Mouse (Mus musculus) hindbrain, postnatal 0 days (tissue): ENCODE data around the gene Ppara. TPM values are rescaled to one million over a fixed set of nuclear protein-coding genes. Genes with fewer than 3 reads are reported as not detected.

Experiments used
- ATAC-seq: fragments of 200-750 bp; cut with Nextera tagmentation; 2 replicates; pipeline ENCODE4 v1.8.0; 2017; ENCODE audit warnings: mild to moderate bottlenecking, moderate TSS enrichment, moderate library complexity
- DNase-seq: peaks from one replicate; pipeline ENCODE4 v3.0.0-alpha.2; 2015; ENCODE audit warnings: low spot score
- H3K27ac ChIP-seq: fragments of 300-500 bp; sonication (generic); 2 replicates; pipeline ENCODE4 v1.5.1; 2014; ENCODE audit warnings: mild to moderate bottlenecking
- H3K27me3 ChIP-seq: fragments of 300-500 bp; sonication (generic); 2 replicates; pipeline ENCODE4 v1.6.1; 2014; ENCODE audit warnings: low read length, mixed read lengths; ENCODE audit not compliant: insufficient read depth
- H3K36me3 ChIP-seq: fragments of 300-500 bp; sonication (generic); 2 replicates; pipeline ENCODE4 v1.6.1; 2014; ENCODE audit warnings: low read length, mixed read lengths; ENCODE audit not compliant: insufficient read depth
- H3K4me1 ChIP-seq: fragments of 300-500 bp; sonication (generic); 2 replicates; pipeline ENCODE4 v1.6.1; 2014; ENCODE audit warnings: antibody characterized with exemption, low read length, mixed read lengths; ENCODE audit not compliant: insufficient read depth
- H3K4me2 ChIP-seq: fragments of 300-500 bp; sonication (generic); 2 replicates; pipeline ENCODE4 v1.6.1; 2014; ENCODE audit warnings: low read depth, mild to moderate bottlenecking, low read length, moderate library complexity, mixed read lengths
- H3K4me3 ChIP-seq: fragments of 300-500 bp; sonication (generic); 2 replicates; pipeline ENCODE4 v1.5.1; 2014; ENCODE audit warnings: low read length
- H3K9ac ChIP-seq: fragments of 300-500 bp; sonication (generic); replicated peaks from 2 replicates; pipeline ENCODE4 v1.6.1; 2014; ENCODE audit warnings: mild to moderate bottlenecking, low read length, moderate library complexity, mixed read lengths
- H3K9me3 ChIP-seq: fragments of 300-500 bp; sonication (generic); 2 replicates; pipeline ENCODE4 v1.6.1; 2016; ENCODE audit warnings: low read length, mixed read lengths
- CTCF ChIP-seq: IDR thresholded peaks from 2 replicates; pipeline ENCODE4 v1.5.1; 2016; ENCODE audit warnings: antibody characterized with exemption, control low read depth, low read depth
- WGBS: fragments of 180-500 bp; shearing (Covaris S2); extraction: QIAGEN DNeasy Blood & Tissue Kit; methylation state at CpG from one replicate; pipeline ENCODE4 v1.1.7; 2014; 5-methylcytosine and 5-hydroxymethylcytosine counted together
- polyA plus RNA-seq: library from polyadenylated mRNA; unstranded; fragments of >200 nt; fragmentation: Nextera tagmentation; extraction: Ambion mirVana; gene quantifications from 2 replicates; pipeline ENCODE4 v1.2.1, GENCODE M21; 2015
- total RNA-seq: library from RNA; depleted of rRNA; stranded (reverse); fragments of >200 nt; gene quantifications from 2 replicates; pipeline ENCODE4 v1.2.3, GENCODE M21; 2014

Ppara gene
- total and polyA plus RNA-seq, 2 experiments from 2014 or later = 1.9 to 6.6 TPM

DNA sequence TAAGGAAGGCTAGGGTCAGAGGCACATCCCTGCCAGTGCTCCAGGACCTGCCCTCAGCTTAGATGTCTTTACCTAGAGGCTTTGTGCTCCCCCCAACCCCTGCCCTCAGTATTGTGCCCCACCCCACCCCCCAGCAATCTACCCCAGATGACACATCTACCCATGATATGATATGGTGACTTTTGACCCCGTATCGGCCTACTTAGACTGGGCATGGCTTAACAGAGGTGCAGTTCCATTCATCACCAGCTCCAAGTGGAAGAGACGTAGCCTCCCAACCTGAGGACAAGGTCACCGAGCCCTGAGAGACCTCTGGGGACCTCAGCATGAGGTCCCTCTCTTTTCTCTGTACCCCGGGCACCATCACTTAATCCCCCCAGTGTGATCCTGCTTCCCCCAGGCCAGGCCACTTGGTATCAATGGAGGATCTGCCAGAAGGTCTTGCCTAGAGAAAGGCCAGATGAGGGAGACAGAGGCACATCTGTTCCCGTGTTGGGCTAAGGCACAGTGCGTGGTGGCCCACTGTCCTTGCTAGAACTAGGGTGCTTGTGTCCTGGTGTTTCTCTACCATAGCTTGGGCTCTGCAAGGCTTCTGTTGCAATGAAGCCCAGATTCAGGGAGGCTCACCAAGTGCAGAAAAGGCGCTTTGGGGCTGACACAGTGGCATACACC, 30.3 kb upstream of the Ppara start:
- no peaks in the 10 kb centered on the region for H3K9me3 ChIP-seq
- H3K27me3 ChIP-seq = no peaks in the 10 kb centered on the region
- DNase-seq (no peak), ATAC-seq (no peak)
- WGBS = 76% methylated on average over 8 of the region's 8 CpGs
- H3K4me2 ChIP-seq = no peak overlapping the region
- peaks cover 49% of the 10 kb centered on the region for H3K36me3 ChIP-seq
- no peak overlapping the region for H3K9ac ChIP-seq
- TF ChIP-seq CTCF = no peak; the same call in 1 of the 2 replicates
- H3K27ac ChIP-seq = peak overlapping the region; percentile 78
- peaks cover 21% of the 10 kb centered on the region; the same call in 1 of the 2 replicates for H3K4me1 ChIP-seq
- no peak overlapping the region for H3K4me3 ChIP-seq

DNA sequence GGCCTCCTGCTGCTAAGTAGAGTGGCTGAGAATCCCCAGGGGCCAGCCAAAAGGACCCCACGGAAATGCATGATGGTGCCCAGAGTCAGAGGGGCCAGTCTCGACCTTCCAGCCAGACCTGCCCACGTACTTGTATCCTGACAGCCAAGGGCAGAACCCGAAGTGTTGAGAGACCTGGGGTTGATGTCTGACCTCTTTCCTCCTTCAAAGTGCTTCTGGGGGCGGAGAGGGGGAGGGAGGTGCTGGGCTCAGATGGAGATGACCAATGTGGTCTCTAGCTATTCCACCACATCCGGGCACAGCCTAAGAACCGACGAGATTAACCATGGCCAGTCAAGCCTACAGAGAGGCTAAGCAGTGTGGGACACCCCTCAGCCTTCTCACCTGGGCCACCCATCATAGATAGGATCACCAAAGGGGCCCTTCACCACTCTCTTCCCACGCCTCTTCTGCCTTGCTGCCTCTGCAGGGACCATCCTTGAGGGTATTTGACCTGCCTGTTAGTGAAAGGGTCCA, 29.7 kb upstream of the Ppara start:
- peaks cover 49% of the 10 kb centered on the region for H3K36me3 ChIP-seq
- no peak for DNase-seq
- H3K27me3 ChIP-seq = no peaks in the 10 kb centered on the region
- H3K27ac ChIP-seq = peak overlapping the region; percentile 27; the same call in 1 of the 2 replicates
- 77% methylated on average over 9 of the region's 9 CpGs for WGBS
- ATAC-seq = no peak
- no peak for TF ChIP-seq CTCF
- no peaks in the 10 kb centered on the region for H3K9me3 ChIP-seq
- H3K4me3 ChIP-seq = no peak overlapping the region
- no peak overlapping the region for H3K9ac ChIP-seq
- H3K4me1 ChIP-seq = peaks cover 20% of the 10 kb centered on the region; the same call in 1 of the 2 replicates
- no peak overlapping the region for H3K4me2 ChIP-seq

- Histone ChIP-seq H3K36me3 (peaks cover 49% of the 10 kb centered on the region), H3K9ac (no peak overlapping the region), H3K4me1 (peaks cover 13% of the 10 kb centered on the region; the same call in 1 of the 2 replicates), H3K4me3 (no peak overlapping the region), H3K27ac (peak overlapping the region; percentile 27; the same call in 1 of the 2 replicates), H3K4me2 (no peak overlapping the region), H3K27me3 (no peaks in the 10 kb centered on the region), H3K9me3 (no peaks in the 10 kb centered on the region)
- no peak for TF ChIP-seq CTCF
- WGBS = 68% methylated on average over 13 of the region's 13 CpGs
- ATAC-seq = no peak
- no peak for DNase-seq
Measured at GRCm38 (mm10) chr15:85705566-85706332, 29.0 kb upstream of the Ppara start.

DNA sequence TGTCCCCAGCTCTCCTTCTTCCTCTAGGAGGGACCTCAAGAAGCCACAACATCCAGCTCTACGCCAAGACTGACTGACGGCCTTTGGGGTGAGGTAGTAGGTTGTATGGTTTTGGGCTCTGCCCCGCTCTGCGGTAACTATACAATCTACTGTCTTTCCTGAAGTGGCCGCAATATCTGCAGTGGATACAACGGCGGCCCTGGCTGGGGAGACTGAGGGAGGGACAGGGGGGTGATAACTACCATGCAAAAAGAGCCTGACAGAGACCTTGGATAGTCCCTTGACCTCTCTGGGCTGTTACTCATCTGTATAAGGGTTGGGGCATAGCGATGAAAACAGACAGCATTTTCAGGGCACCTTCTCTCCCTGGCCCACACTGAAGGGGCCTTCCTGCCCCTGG, 28.3 kb upstream of the Ppara start:
- Histone ChIP-seq H3K36me3 (peaks cover 44% of the 10 kb centered on the region), H3K4me3 (no peak overlapping the region), H3K4me1 (0 out of 2 replicates have a peak, but pooled peaks cover 6% of the 10 kb centered on the region), H3K27ac (no peak overlapping the region; the same call in 1 of the 2 replicates), H3K27me3 (no peaks in the 10 kb centered on the region), H3K9me3 (no peaks in the 10 kb centered on the region), H3K4me2 (no peak overlapping the region), H3K9ac (no peak overlapping the region)
- ATAC-seq (no peak), DNase-seq (no peak)
- 88% methylated on average over 8 of the region's 8 CpGs for WGBS
- TF ChIP-seq CTCF = no peak

DNA sequence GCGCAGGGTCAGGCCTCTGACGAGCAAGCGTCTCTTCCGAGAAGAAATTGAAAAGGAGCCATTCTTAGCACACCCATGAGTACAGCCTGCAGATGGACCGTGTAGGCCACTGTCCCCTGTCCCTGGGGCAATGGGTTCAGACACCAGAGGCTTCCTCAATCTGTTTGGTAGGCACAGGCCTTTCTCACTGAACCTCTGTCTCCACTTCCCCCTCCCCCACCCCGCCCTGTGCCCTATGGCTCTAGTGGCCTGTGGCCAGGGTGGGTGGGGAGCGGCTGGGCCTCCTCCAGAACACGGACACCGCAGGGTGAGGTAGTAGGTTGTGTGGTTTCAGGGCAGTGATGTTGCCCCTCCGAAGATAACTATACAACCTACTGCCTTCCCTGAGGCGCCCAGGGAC, 27.8 kb upstream of the Ppara start:
- Histone ChIP-seq H3K36me3 (peaks cover 39% of the 10 kb centered on the region; the same call in 1 of the 2 replicates), H3K9ac (no peak overlapping the region), H3K27ac (no peak overlapping the region; the same call in 1 of the 2 replicates), H3K4me3 (no peak overlapping the region), H3K9me3 (no peaks in the 10 kb centered on the region), H3K4me1 (0 out of 2 replicates have a peak, but pooled peaks cover 1% of the 10 kb centered on the region), H3K27me3 (no peaks in the 10 kb centered on the region), H3K4me2 (no peak overlapping the region)
- 83% methylated on average over 11 of the region's 11 CpGs for WGBS
- DNase-seq (no peak), ATAC-seq (no peak)
- no peak for TF ChIP-seq CTCF

GRCm38 (mm10) chr15:85707458-85708030, 27.2 kb upstream of the Ppara start:
- Histone ChIP-seq H3K27me3 (no peaks in the 10 kb centered on the region), H3K4me2 (no peak overlapping the region), H3K4me3 (no peak overlapping the region), H3K36me3 (peaks cover 39% of the 10 kb centered on the region; the same call in 1 of the 2 replicates), H3K27ac (0 out of 2 replicates have a peak overlapping the region, but pooled peaks have one; percentile 80), H3K9me3 (no peaks in the 10 kb centered on the region), H3K9ac (no peak overlapping the region), H3K4me1 (no peaks in the 10 kb centered on the region)
- TF ChIP-seq CTCF = no peak
- no peak for DNase-seq
- ATAC-seq = no peak
- 79% methylated on average over 7 of the region's 7 CpGs for WGBS
